Mouse (Mus musculus): ENCODE measurements around the gene Arhgef10l.

GRCm38 (mm10) chr4:140647711-140648421 is 17.9 kb downstream of the Arhgef10l start:
- TF ChIP-seq TAL1 (IDR thresholded peaks at IDR 0.05; ENCODE audit: low read length) (no peak), GATA1 (IDR thresholded peaks at IDR 0.05; ENCODE audit: low read length) (no peak)

Measured in erythroblast, embryonic 14.5 days (primary cell).